Mouse (Mus musculus) kidney, postnatal 4 days (tissue): ENCODE measurements around the gene Pkd1.

Experiments
- DNase-seq, 2 experiments: peaks; one replicate each; pipeline ENCODE4 v3.0.0; 2021; ENCODE audit warnings: mixed read lengths in 2 of 2

Gene Pkd1

DNA sequence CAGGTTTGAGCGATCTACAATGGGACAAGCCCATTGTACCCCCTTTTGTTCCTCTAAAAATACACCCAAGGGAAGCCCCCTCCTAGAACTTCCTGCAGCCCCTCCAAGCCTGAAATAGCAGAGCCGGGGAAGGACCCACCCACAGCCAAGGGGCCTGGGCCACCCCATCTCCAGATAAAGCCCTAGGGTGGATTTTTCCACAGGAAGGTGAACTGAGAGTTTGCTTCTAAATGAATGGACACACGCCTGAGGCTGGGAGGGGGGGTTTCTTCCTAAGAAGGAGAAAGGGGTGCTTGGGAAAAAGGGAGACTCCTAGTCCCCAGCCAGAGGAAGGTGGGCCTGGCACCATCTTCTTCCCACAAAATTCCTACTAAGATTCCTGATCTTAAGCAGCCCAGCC lies 96.3 kb downstream of the Pkd1 start:
- peak in 1 of 2 experiments; percentile 41 for DNase-seq
